Mouse (Mus musculus) CH12.LX (cell line): ENCODE results near the gene Dnal4. TPM values are rescaled to one million over a fixed set of nuclear protein-coding genes. Genes with fewer than 3 reads are reported as not detected.
A peak's percentile ranks its signal among the peaks of the same experiment; 100 is the strongest.

Experiments used
- DNase-seq: peaks from one replicate; pipeline ENCODE4 v3.0.0-alpha.2; 2013; ENCODE audit errors: extremely low read depth
- H3K27ac ChIP-seq: 2 replicates; pipeline ENCODE4 v1.5.1; 2012; ENCODE audit warnings: low read depth, mild to moderate bottlenecking, control low read depth, moderate library complexity; ENCODE audit not compliant: insufficient read depth
- H3K27me3 ChIP-seq: replicated peaks from 2 replicates; pipeline ENCODE3; 2012; ENCODE audit warnings: inconsistent platforms
- H3K36me3 ChIP-seq, 2 experiments: replicated peaks in 1 of 2; 2 replicates each; pipeline versions ENCODE3 to v1.6.1; 2012; ENCODE audit warnings: inconsistent platforms in 1 of 2, low read length in 1 of 2, mild to moderate bottlenecking in 1 of 2, mixed read lengths in 1 of 2, moderate library complexity in 1 of 2; ENCODE audit not compliant: control insufficient read depth in 1 of 2, insufficient read depth in 1 of 2
- H3K4me1 ChIP-seq, 2 experiments: 2 replicates each; pipeline ENCODE4 v1.6.1; 2012; ENCODE audit warnings: inconsistent platforms in 1 of 2, moderate library complexity in 1 of 2; ENCODE audit not compliant: insufficient read depth in 2 of 2, control insufficient read depth in 1 of 2
- H3K4me2 ChIP-seq: 2 replicates; pipeline ENCODE4 v1.6.1; 2012; ENCODE audit warnings: low read depth, mild to moderate bottlenecking, control low read depth; ENCODE audit not compliant: poor library complexity, insufficient read depth, severe bottlenecking
- H3K4me3 ChIP-seq, 3 experiments: fragments of 150-350 bp in 1 of 3; sonication (generic) in 1 of 3; replicated peaks in 1 of 3; 2 replicates each; pipeline versions ENCODE3 to v1.5.1; 2011 to 2012; ENCODE audit warnings: low read depth in 2 of 3, low read length in 2 of 3, mild to moderate bottlenecking in 2 of 3, moderate library complexity in 2 of 3, control low read depth in 1 of 3, improper control_type of control experiment in 1 of 3, inconsistent platforms in 1 of 3, mixed read lengths in 1 of 3; ENCODE audit not compliant: poor library complexity in 1 of 3
- H3K79me2 ChIP-seq: replicated peaks from 2 replicates; pipeline ENCODE4 v1.6.1; 2012; ENCODE audit warnings: mild to moderate bottlenecking, moderate library complexity; ENCODE audit not compliant: control insufficient read depth, poor library complexity, insufficient read depth, severe bottlenecking; ENCODE audit errors: extremely low read depth
- H3K9ac ChIP-seq: 2 replicates; pipeline ENCODE4 v1.6.1; 2012; ENCODE audit warnings: low read depth, mild to moderate bottlenecking, control low read depth, moderate library complexity; ENCODE audit not compliant: insufficient read depth
- H3K9me3 ChIP-seq: replicated peaks from 2 replicates; pipeline ENCODE3; 2012; ENCODE audit warnings: low read length, inconsistent platforms, mixed read lengths
- BHLHE40 ChIP-seq: IDR thresholded peaks from 2 replicates; pipeline ENCODE4 v1.6.1; 2011; ENCODE audit warnings: mild to moderate bottlenecking, low read depth, low read length, improper control_type of control experiment
- CHD1 ChIP-seq: IDR thresholded peaks from 2 replicates; pipeline ENCODE4 v1.6.1; 2012; ENCODE audit warnings: low read depth, low read length, improper control_type of control experiment, inconsistent platforms
- CTCF ChIP-seq, 2 experiments: IDR thresholded peaks in 1 of 2; conservative IDR thresholded peaks in 1 of 2; 2 replicates each; pipeline ENCODE4 v1.5.1; 2011 to 2012; ENCODE audit warnings: low read depth in 2 of 2, low read length in 2 of 2, improper control_type of control experiment in 1 of 2, inconsistent platforms in 1 of 2, mild to moderate bottlenecking in 1 of 2, moderate library complexity in 1 of 2
- EP300 ChIP-seq: IDR thresholded peaks from 2 replicates; pipeline ENCODE4 v1.6.1; 2011; ENCODE audit warnings: low read length, improper control_type of control experiment
- JUN ChIP-seq: IDR thresholded peaks from 2 replicates; pipeline ENCODE4 v1.6.1; 2011; ENCODE audit warnings: low read depth, mild to moderate bottlenecking, low read length, improper control_type of control experiment, moderate library complexity; ENCODE audit not compliant: insufficient read depth
- KAT2A ChIP-seq: IDR thresholded peaks from 2 replicates; pipeline ENCODE4 v1.6.1; 2012; ENCODE audit warnings: low read length, improper control_type of control experiment, inconsistent platforms; ENCODE audit not compliant: insufficient replicate concordance
- MAFK ChIP-seq: IDR thresholded peaks from 2 replicates; pipeline ENCODE4 v1.6.1; 2011; ENCODE audit warnings: low read length, improper control_type of control experiment; ENCODE audit not compliant: insufficient replicate concordance
- MAX ChIP-seq: IDR thresholded peaks from 2 replicates; pipeline ENCODE4 v1.6.1; 2011; ENCODE audit warnings: low read length, improper control_type of control experiment
- MAZ ChIP-seq: IDR thresholded peaks from 2 replicates; pipeline ENCODE4 v1.6.1; 2012; ENCODE audit warnings: low read depth, mild to moderate bottlenecking, inconsistent platforms, low read length, improper control_type of control experiment, moderate library complexity
- MEF2A ChIP-seq: IDR thresholded peaks from 2 replicates; pipeline ENCODE4 v1.6.1; 2014; ENCODE audit warnings: low read depth, mild to moderate bottlenecking, inconsistent platforms, low read length, improper control_type of control experiment, borderline replicate concordance
- MXI1 ChIP-seq: IDR thresholded peaks from 2 replicates; pipeline ENCODE4 v1.6.1; 2011; ENCODE audit warnings: mild to moderate bottlenecking, low read depth, low read length, improper control_type of control experiment
- MYC ChIP-seq: IDR thresholded peaks from 2 replicates; pipeline ENCODE4 v1.6.1; 2011; ENCODE audit warnings: low read depth, mild to moderate bottlenecking, improper control_type of control experiment, low read length
- NELFE ChIP-seq: IDR thresholded peaks from 2 replicates; pipeline ENCODE4 v1.6.1; 2011; ENCODE audit warnings: low read depth, low read length, improper control_type of control experiment
- NRF1 ChIP-seq: IDR thresholded peaks from 2 replicates; pipeline ENCODE4 v1.6.1; 2014; ENCODE audit warnings: low read depth, mild to moderate bottlenecking, inconsistent platforms, low read length, improper control_type of control experiment, moderate library complexity
- POLR2AphosphoS2 ChIP-seq: IDR thresholded peaks from 2 replicates; pipeline ENCODE4 v1.6.1; 2011; ENCODE audit warnings: low read depth, low read length, improper control_type of control experiment
- RAD21 ChIP-seq: IDR thresholded peaks from 2 replicates; pipeline ENCODE4 v1.6.1; 2011; ENCODE audit warnings: low read depth, mild to moderate bottlenecking, low read length, improper control_type of control experiment, moderate library complexity
- RCOR1 ChIP-seq: conservative IDR thresholded peaks from 2 replicates; pipeline ENCODE4 v1.6.1; 2012; ENCODE audit warnings: low read depth, mild to moderate bottlenecking, inconsistent platforms, low read length, improper control_type of control experiment
- SIN3A ChIP-seq: IDR thresholded peaks from 2 replicates; pipeline ENCODE4 v1.6.1; 2012; ENCODE audit warnings: low read length, improper control_type of control experiment, inconsistent platforms
- SMC3 ChIP-seq: IDR thresholded peaks from 2 replicates; pipeline ENCODE4 v1.6.1; 2011; ENCODE audit warnings: low read depth, low read length, improper control_type of control experiment
- TBP ChIP-seq: conservative IDR thresholded peaks from 2 replicates; pipeline ENCODE4 v1.6.1; 2011; ENCODE audit warnings: low read depth, low read length, improper control_type of control experiment
- TCF12 ChIP-seq: IDR thresholded peaks from 2 replicates; pipeline ENCODE4 v1.6.1; 2014; ENCODE audit warnings: low read depth, mild to moderate bottlenecking, inconsistent platforms, low read length, improper control_type of control experiment
- UBTF ChIP-seq: IDR thresholded peaks from 2 replicates; pipeline ENCODE4 v1.6.1; 2012; ENCODE audit warnings: low read depth, mild to moderate bottlenecking, inconsistent platforms, low read length, improper control_type of control experiment, moderate library complexity
- USF2 ChIP-seq: conservative IDR thresholded peaks from 2 replicates; pipeline ENCODE4 v1.6.1; 2011; ENCODE audit warnings: low read depth, low read length, improper control_type of control experiment
- ZKSCAN1 ChIP-seq: IDR thresholded peaks from 2 replicates; pipeline ENCODE4 v1.6.1; 2012; ENCODE audit warnings: low read depth, inconsistent platforms, low read length, improper control_type of control experiment, borderline replicate concordance
- ZMIZ1 ChIP-seq: IDR thresholded peaks from 2 replicates; pipeline ENCODE4 v1.6.1; 2012; ENCODE audit warnings: low read depth, mild to moderate bottlenecking, inconsistent platforms, low read length, improper control_type of control experiment
- dilution Hi-C: fragments of 300-500 bp; cut with MboI; formaldehyde crosslinking; loops from 2 replicates; pipeline ENCODE4 v1.14.3; 2020; ENCODE audit warnings: low sequenced_read_pairs; ENCODE audit not compliant: extremely low pct_unique_long_range_greater_than_20kb, extremely low pct_ligation_motif_present
- in situ Hi-C: fragments of 300-500 bp; cut with MboI; formaldehyde crosslinking; loops from 3 replicates; pipeline ENCODE4 v1.14.3; 2019; ENCODE audit warnings: low sequenced_read_pairs, low pct_ligation_motif_present, low pct_unique_long_range_greater_than_20kb, mixed read lengths
- polyA plus RNA-seq: library from polyadenylated mRNA; unstranded; fragments of >175 nt; gene quantifications from 2 replicates; pipeline ENCODE4 v1.2.1, GENCODE M21; 2012; ENCODE audit warnings: low read depth; ENCODE audit not compliant: insufficient read length
- total RNA-seq, 2 experiments: library from RNA; depleted of rRNA; stranded (reverse); fragments of 300-350 nt in 1 of 2; fragments of >200 nt in 1 of 2; gene quantifications; 2 replicates each; pipeline ENCODE4 v1.2.3; 2012 to 2014

Dnal4 gene
- total and polyA plus RNA-seq, 3 experiments: 11.7 to 20.9 (median 18.5) TPM

DNA sequence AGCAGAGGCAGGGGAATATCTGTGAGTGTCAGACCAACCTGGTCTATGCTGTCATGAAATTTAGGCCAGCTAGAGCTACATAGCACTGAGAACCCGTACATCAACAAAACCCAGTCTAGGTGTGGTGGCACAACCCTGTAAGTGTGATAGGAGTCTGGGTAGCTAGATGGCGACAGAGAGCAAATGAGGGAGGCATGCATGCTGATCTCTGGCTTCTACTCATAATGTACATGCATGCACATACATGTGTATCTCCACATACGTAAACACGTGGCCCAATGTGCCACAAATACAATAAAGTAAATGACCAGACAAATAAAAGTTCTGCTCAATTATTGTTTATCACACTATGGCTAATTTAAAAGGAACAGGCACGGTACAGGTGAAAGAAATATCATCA is 30.5 kb upstream of the Dnal4 start:
- no peak overlapping the region for H3K4me3 ChIP-seq
- H3K9me3 ChIP-seq: peaks cover 18% of the 10 kb centered on the region
- H3K27ac ChIP-seq: no peak overlapping the region
- H3K4me2 ChIP-seq: no peak overlapping the region
- peaks cover 0 to 13% of the 10 kb centered on the region in 2 experiments; a peak in 3 of 4 replicates for H3K4me1 ChIP-seq
- in situ Hi-C loops (no loop called here), dilution Hi-C loops (no loop called here)
- H3K79me2 ChIP-seq: no peaks in the 10 kb centered on the region
- H3K27me3 ChIP-seq: peaks cover 70% of the 10 kb centered on the region
- peak; percentile 57 for TF ChIP-seq RAD21
- TF ChIP-seq EP300: no peak
- peak; percentile 67 for TF ChIP-seq MAX
- peak; percentile 76; the same call in 1 of the 2 replicates for TF ChIP-seq MYC
- peak; percentile 67 for TF ChIP-seq SMC3
- TF ChIP-seq CTCF (conservative IDR thresholded peaks at IDR 0.05 in 1 of 2, IDR thresholded peaks at IDR 0.05 in 1 of 2; ENCODE audit: low read depth in 2 of 2, low read length in 2 of 2): peak; percentile 81 to 84
- TF ChIP-seq MXI1: no peak
- TF ChIP-seq, all 38 proteins: peak for 5
- H3K9ac ChIP-seq: no peak overlapping the region
- DNase-seq: peak; percentile 62
- H3K36me3 ChIP-seq: no peaks in the 10 kb centered on the region

DNA sequence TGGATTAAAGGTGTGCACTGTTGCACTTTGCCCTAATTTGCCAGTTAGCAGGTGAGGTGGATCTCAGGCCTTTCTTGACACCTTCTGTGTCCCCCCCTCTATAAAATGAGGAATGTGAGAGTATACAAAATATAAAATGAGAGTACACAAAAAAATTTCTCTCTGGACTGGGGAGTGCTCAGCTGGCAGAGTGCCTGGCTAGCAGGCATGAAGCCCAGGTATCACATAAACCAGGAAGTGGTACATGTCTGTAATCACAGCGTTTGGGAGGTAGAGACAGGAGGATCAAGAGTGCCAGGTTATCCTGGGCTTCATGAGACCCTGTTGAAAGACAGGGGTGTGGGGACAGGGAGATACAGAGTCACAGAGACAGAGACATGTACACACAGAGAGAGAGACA is 29.4 kb upstream of the Dnal4 start:
- TF ChIP-seq MAZ (no peak), SIN3A (no peak), ZMIZ1 (no peak), ZKSCAN1 (no peak), UBTF (no peak), JUN (no peak), MEF2A (no peak), EP300 (no peak), KAT2A (no peak), CHD1 (no peak), NELFE (no peak), TCF12 (no peak), MAFK (no peak), USF2 (no peak), NRF1 (no peak), TBP (no peak), POLR2AphosphoS2 (no peak), RCOR1 (no peak), BHLHE40 (no peak)
- no peaks in the 10 kb centered on the region for H3K36me3 ChIP-seq
- H3K9ac ChIP-seq: no peak overlapping the region
- H3K4me1 ChIP-seq: peaks cover 0 to 13% of the 10 kb centered on the region in 2 experiments; a peak in 3 of 4 replicates
- H3K27me3 ChIP-seq: peaks cover 74% of the 10 kb centered on the region
- peaks cover 18% of the 10 kb centered on the region for H3K9me3 ChIP-seq
- H3K4me3 ChIP-seq: no peak overlapping the region
- H3K4me2 ChIP-seq: 0 out of 2 replicates have a peak overlapping the region, but pooled peaks have one; percentile 69
- no peaks in the 10 kb centered on the region for H3K79me2 ChIP-seq
- no peak overlapping the region for H3K27ac ChIP-seq
- in situ Hi-C loops (no loop called here), dilution Hi-C loops (no loop called here)
- DNase-seq: no peak
